Mouse (Mus musculus): ENCODE results near the gene Col18a1.
"Not testable (repeated sequence)": the region's sequence is repeated elsewhere in the genome, so short reads cannot be mapped to it uniquely, and the experiment has no call there.

Col18a1 gene

DNA sequence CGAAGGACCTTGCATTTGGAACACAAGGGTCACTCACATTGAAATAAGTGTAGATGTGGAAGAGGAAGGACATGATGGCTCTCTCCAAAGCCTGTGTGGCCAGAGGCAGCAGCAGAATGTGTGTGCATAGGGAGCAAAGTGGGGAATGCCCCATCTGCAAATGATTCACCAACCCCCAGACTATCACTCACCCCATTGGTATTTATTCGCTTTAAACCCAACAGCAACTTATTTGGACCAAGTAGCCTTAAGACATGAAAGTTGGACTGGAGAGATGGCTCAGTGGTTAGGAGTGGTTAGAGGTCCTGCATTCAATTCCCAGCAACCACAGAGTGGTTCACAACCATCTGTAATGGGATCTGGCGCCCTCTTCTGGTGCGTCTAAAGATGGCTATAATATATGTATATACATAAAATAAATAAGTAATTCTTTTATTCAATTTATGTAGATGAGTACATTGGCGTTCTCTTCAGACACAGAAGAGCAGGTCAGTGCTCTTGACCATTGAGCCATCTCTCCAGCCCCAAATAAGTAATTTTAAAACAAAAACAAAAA, 31.0 kb downstream of the Col18a1 start:
- DNase-seq (ENCODE audit: low spot score): no peak

DNA sequence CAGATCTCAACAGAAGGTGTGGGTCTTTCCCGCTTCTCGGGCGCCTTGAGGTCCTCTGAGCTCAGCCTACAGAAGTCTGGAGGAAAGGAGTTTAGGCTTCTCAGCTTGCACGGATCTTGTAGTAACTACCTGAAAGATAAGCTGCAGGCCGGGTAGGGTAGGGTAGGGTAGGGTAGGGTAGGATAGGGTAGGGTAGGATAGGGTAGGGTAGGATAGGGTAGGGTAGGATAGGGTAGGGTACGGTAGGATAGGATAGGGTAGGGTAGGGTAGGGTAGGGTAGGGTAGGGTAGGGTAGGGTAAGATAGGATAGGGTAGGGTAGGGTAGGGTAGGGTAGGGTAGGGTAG, 31.6 kb downstream of the Col18a1 start:
- not testable (repeated sequence) for DNase-seq (ENCODE audit: low spot score)

DNA sequence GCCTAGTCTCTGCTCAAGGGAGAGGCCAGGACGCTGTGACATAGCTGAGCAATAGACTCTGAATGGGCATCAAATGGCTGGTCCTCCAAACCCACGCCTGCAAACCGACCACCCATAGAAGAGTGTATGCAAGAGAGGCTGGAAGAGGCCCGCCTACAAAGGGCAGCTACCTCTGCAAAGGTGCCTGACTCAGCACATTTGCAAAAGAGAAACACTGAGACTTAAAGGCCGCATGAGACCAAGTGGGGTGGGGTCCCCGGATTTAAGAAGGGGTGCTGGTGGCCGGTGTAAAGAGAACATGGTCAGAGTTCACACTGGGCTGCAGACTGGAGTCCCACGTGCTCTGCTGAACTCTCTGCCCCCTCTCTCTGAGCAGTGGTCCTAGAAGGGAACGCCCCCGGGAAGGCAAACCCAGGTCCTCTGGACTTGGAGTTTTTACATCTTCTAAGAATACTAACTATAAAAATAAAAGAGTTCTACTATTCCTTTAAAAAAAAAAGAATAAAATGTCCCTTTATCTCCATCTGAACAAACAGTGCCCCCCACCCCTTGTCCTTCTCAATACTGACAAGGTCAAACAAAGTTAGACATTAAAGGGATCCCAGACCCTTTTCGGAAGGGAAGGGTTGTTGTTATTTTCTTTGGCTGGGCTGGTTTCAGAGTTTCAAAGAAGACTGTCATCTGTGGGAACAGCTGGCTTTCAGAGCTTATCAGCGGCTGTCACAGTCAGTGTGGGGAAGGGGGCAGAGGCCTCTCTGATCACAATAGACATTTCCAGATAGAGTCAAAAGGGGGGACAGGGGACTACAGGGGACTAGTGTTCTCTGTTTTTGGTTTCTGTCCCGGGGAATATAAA, 32.2 kb downstream of the Col18a1 start:
- DNase-seq (ENCODE audit: low spot score): no peak

DNA sequence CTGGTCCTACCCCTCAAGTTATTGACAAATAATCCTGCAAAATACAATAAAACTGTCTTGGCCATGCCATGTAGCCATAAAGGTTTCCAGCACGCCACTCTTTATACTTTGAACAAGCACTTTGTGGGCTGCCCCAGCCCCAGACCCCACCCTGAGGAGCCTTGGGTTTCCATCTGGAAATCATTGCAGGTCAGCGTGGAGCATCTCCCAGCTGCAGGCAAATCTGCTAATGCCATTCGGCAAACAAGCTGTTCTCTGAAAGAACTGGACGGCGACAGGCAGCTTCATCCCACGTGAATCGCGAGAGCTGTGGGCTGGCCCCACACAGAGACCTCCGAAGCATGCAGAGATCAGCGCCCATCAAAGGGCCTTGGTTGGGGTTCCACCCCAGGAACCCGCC, 34.2 kb downstream of the Col18a1 start:
- DNase-seq (ENCODE audit: low spot score): no peak

DNA sequence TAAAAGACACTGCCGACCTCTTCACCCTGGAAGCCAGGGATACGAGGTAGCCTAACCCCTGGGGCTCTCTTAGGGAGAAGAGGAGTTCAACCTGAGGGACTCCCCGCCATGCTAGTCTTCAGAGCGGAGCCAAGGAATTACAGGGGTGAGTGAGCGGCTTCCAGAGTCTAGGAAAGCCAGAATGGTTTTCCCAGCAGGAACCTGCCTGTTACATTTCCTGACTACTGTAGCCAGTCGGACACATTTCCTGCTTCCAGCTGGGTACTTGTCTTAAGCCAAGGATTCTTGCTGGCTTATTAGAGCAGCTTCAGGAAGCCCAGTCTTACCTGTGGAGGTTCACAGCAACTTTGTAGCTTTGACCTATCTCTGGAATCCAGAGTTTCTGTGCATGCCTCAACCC, 34.8 kb downstream of the Col18a1 start:
- DNase-seq (ENCODE audit: low spot score): no peak

DNA sequence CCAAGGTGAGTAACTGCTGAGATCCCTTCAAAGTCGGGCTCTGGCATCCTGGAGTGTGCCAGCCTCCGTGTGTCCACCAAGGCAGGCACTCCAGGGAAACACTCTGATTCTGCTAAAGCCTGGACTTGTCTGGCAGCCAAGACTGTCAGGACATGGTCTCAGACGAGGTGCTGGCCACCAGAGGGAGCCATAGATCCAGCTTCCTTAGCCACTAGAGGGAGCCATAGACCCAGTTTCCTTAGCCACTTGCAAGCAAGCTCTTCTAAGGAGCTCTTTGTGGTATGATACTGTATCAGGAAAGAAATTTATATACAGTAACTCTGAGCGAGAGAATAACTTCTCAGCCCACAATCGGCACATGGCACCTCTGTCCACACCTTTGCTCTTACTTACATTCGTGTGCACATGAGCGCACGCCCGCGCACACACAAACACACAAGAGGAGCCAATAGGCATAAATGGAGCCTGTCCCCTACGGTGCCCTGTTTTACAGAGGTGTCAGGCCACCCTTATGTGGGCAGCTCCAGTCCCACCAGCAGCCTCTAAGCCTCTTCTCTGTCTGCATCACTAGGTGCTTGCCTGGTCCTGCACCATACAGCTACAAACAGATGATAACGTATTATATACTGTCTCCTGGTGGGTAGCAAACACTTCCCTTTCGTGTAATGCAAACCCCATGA, 35.6 kb downstream of the Col18a1 start:
- peak; percentile 96 for DNase-seq (ENCODE audit: low spot score)

DNA sequence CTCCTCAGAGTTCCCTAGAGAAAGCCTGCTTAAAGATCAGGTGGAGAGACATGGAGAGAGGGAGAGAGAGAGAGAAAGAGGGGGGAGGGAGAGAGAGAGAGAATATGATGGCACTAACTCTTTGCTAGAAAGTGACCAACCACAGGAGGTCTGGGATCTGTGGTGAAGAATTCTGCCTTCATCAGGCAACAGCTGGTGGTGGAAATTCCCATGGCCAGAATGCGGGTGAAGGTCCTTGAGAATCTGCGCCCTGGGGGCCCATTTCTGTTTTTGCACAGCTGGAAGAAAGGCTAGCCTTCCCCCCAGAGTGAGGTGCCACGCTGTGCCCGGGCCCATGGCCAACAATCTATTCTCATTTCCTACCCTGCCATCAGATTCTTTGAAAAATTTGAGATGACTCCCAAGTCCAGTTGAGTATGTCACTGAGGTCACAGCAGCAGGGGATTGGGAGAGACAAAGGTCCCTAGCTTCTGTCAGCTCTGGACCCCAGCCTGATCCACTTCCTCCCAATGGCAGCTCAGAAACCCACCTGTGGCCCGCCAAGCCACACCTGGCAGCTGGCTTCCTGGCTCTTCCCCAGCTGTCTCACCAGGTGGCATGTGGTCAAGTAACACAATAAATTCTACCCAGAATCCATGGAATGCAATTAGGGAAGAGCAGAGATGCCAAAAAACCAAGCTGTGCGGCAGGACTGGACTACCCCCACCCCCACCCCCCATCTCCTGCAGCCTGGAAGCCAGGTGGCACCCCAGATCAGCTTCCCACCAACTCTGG, 36.5 kb downstream of the Col18a1 start:
- DNase-seq (ENCODE audit: low spot score): no peak

DNA sequence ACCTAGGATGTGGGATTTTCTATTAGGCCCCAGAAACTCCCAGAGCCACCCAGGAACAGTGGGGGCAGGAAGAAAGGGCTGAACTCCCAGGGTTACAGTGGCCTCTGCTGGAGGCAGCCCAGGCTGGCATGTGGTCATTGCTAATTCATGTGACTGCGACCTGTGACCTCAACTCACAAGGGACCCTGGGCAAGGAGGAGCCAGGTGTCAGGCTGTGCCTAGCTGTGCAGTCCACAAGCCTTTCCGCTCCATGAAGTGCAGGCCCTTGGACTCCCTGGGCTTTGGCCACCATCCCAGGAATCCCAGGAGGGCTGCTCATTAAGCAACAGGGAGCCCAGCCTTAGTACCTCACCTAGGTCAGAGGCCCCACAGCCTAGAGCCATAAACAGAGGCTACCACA, 38.4 kb downstream of the Col18a1 start:
- no peak for DNase-seq (ENCODE audit: low spot score)

DNA sequence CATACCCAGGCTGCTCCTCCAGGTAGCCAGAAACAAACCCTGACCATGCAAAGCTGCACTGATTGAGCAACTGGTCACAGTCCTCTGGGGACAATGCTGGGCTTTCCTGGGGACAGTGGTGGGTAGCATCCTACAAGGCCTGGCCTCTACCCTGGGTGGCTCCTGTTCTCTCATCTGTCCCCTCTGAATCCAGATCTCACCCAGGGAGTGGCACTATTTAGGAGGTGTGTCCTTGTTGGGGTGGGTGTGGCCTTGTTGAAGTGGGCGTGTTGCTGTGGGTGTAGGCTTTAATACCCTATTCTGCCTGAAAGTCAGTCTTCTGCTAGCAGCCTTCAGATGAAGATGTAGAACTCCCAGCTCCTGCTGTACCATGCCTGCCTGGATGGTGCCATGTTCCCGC, 39.8 kb downstream of the Col18a1 start:
- DNase-seq (ENCODE audit: low spot score): no peak

DNA sequence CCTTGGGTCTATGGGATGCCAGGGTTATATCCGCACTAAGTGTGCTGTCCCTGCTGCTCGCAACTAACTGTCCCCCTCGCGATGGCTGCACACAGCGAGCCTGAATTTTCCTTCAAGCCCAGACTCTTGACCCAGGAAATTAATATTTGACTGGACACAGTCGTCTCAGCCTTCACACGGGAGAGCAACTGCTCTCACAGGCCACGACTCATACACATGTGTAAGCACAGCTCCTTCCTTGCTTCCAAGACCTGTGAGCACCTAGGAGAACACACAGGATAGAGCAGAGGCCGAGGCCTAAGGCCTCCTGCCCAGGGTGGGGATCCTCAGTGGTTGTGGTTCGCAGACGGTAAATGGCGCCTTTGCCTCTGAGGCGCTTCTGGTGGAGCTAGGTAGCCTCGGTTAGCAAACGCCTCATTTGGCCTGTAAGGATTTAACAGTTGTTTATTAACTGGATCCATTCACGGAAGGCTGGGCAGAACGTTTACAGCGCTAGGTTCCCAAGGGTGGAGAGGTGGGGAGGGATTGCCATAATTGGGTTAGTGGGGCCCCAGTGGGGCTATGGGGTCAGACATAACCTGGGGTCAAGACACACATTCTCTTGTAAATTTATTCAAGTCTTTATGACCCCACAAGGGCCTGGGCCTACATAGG, 41.1 kb downstream of the Col18a1 start:
- no peak for DNase-seq (ENCODE audit: low spot score)

DNA sequence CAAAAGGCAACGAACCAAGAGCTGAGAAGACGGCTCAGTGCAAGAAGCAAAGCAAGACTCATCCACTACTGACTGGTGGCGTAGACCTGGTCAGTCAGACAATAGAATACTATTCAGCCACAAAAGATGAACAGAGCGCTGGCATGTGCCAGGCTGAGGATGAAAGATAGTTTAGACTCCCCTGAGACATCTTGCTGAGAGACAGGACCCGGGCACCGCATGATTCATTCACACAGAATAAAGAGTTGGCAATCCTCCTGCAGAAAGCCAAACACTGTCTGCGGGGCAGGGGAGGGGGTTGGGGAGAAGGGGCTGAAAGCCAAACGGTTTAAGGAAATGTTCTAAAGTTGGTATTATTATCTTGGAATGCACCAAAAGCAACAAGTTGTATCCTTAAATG, 42.4 kb downstream of the Col18a1 start:
- DNase-seq (ENCODE audit: low spot score): no peak

DNA sequence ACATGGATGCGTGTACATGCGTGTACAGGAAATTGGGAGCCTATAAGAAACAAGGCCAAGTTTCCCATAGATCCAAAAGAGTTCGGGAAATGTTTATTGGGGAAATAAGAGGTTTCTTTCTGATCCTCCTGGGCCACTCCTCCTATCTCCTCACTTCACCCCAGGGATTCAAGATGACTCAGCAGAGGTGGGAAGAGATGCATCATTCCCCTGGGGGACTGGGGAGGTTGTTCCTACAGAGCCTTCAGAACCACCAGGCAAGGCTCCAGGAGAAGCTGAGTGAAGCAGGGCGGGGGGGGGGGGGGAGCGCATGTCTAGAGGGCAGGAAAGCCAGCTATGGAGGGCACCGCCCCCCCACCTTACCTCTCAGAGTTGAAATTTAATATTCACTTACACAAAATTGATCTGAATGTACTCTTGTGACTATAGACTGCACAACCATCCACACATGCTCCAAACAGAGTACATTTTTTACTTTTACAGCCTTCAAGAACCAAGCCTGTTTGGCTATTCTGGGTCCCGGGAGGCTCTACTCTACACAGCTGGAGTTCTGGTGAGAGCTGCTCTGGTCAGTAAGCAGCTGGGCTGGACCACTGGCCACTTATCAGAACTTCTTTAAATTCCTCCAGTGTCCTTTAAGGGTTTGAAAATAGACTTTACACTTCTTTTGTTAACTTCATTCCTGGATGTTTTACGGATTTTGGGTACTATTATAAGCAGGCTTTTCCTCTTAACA, 44.9 kb downstream of the Col18a1 start:
- DNase-seq (ENCODE audit: low spot score): no peak

DNA sequence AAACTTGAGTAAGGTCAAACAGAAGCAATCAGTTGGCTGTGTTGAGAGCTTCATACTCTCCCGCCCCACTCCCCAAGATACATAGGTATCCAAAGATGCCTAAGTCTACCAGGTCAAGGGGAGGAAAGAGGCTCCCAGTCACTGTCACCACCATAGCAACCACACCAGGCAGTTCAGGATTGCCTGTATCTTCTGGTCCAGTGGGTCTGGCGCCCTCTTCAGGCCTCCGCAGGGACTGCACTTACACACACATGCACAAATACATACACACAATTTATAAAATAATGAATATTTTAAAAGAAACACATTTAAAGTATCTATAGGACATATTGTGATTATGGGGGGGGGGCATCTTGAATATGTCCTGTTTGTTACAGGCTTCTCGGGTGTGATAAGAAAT, 45.8 kb downstream of the Col18a1 start:
- no peak for DNase-seq (ENCODE audit: low spot score)

DNA sequence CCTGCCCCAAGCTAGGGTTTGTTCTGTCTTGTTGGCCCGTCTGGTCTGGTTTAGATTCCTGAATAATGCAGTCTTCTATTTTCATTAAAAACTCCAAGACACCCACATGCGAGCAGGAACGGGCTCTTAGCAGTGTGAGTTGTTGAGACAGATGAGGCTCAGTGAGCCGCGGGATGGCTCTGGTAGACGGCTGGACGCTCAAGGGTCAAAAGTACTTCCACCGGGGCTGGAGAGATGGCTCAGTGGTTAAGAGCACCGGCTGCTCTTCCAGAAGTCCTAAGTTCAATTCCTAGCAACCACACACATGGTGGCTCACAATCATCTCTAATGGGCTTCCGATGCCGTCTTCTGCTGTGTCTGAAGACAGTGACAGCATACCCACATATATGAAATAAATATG, 46.9 kb downstream of the Col18a1 start:
- no peak for DNase-seq (ENCODE audit: low spot score)

DNA sequence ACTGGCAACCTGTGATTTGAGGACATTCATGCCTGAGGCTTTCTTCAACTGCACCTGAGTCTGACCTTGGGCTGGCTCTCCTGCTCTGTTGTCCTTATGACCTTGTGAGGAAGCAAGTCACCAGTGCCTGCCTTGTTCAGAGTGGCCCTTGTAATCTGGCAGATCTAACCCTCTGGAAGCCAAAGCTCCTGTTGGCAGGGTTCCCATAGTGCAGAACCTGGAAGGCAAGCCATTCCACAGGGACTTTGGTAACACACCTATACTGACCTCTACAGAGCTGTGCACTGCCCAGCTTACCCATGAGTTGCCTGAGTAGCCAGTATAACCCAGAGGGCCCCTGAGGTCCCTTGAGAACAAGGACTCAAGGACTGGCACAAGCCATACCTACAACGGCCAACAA, 48.0 kb downstream of the Col18a1 start:
- no peak for DNase-seq (ENCODE audit: low spot score)

DNA sequence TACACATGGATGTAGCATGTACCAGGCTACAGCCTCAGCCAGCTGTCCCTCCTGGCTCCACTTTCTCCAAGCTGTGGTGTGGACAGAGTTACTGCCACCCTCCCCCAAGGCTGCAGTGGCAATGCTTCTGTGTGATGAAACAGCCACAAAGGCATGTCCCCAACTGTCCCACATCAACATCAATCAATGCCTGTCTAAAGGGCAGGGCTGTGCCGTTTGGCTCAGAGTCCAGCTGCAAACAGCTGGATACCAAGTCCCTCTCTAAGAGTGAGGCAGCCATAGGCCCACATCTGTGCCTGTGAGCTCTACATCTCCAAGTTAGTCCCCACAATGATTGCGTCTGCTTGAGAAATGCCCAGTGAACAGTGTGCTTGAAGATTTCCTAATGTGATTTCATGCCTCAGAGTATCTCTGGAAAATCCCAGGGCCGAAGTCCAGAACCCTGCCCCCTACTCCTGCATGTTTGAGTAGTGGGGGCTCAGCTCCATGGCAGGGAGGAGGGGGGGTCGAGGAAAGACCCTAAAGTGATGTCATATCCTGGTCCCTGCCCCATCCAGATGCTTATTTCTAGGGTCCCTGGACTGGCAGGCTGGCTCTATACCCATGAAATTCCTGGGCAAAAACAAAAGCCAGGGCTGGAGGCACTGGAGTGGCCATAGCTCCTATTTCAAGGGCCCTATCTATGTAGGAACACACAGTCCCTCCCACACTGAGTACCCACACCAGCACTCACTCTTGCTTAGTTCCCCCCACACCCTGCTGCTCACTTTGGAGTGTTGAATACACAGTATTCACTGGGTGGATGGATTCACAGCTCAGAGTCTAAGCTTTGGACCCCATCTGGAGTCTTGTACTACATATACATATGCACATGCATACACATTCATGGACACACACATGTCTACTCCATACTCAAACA, 49.6 kb downstream of the Col18a1 start:
- no peak for DNase-seq (ENCODE audit: low spot score)

DNA sequence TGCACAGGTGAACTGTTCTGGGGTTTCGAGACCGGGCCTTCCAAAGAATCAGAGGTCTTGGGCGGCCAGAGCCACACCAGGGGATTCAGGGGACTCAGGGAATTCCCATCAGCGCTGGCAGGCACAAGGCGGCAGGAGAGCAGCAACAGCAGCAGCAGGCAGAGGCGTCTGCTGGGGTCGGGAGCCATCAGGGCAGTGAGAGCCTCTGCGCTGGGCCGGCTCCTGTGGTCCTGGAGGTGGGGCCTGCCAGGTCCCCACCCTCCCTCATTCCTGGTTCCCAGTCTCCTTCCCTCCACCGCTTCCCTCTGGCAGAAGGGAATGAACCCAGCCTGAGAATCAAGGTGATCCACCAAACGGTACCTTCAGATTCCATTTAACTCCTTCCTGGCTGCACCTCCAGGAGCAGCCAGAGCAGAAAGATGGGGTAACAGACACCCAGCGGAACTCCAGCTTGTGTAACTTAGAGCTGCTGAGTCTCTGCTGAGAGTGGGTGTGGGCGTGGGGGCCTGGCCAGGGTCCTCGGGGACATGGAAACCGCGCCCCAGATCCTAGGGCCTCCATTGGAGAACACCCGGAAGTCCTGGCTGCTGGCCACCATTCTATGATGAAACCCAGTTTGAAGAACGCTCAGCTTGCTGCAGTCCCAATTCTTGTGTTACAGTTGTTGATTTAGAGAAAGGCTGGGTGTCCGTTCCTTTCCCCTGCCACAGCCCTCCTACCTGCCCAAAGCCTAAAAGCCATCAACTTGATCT, 52.7 kb downstream of the Col18a1 start:
- DNase-seq (ENCODE audit: low spot score): no peak

DNA sequence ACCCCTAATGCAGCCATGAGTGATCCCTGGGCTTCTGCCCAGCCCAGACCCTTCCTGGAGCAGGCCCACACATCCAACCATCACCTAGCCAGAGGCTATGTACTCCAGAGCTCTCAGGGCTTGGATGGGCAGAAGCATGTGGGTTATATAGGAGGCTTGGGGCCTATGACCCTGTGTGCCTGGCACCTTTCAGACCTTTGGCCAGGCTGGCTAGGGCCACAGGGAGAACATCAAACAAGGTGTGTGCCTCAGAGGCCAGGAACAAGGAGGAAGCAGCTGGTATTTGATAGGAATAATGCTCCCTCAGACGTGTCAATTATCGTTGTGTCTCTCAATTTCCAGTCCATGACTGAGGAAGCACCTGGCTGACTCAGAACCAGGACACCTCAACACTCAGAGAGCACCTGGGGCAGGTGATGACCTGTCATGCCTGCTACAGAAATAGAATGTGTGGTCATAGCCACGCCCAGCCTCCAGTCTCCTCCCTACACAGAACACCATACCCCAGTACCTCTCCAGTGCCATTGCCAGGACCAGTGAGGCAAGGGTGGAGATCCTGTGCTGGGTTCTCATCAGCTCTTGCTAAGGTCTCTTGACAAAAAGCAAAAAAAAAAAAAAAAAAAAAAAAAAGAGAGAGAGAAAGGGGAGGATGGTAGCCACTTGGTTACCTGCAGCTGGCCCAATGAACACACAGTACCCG, 54.6 kb downstream of the Col18a1 start:
- DNase-seq (ENCODE audit: low spot score): no peak

DNA sequence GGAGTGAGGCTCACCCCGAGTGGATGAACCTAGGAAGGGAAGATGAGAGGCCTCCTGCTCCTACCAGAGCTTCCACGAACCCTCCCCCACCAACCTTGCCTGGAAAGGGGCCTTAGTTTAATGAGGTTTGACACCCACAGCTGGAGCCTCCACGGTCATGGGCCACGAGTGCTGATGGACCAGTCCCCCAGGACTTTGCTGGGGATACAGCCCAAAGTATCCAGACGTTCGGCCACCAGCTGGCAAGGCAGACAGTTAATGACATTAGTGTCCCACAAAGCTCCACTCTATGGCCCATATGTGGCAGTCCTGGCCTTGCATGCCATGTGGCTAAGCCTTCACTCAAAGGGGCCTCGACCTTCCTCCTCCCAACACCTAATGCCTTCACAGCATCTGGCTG, 55.5 kb downstream of the Col18a1 start:
- DNase-seq (ENCODE audit: low spot score): no peak

Measured in layer of hippocampus, adult 11-12 months (tissue).